Mouse (Mus musculus): ENCODE results near the gene Vps26a. TPM values are rescaled to one million over a fixed set of nuclear protein-coding genes. Genes with fewer than 3 reads are reported as not detected.
"Not testable (repeated sequence)": the region's sequence is repeated elsewhere in the genome, so short reads cannot be mapped to it uniquely, and the experiment has no call there.

Gene Vps26a
- total RNA-seq, 2 experiments from 2014 or later, result 41.0 to 45.9 TPM

DNA sequence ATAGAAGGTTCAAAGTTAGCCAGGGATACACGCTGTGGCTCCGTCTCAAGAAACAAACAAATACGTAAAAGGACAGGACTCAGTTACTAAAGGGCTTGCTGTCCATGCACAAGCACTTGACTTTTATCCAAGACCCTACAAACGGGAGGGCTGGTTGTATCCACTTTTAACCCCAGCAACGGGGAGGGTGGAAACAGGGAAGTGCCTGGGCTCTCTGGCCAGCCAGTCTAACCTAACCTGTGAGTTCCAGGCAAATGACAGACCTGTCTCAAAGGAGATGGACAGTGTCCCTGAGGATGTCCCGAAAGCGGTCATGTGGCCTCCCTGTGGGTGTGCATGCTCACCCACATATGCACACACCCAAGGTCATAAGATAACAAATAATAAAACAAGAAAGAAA is 15.3 kb upstream of the Vps26a start:
- DNase-seq (ENCODE audit: extremely low spot score in 1 of 2, low spot score in 1 of 2), result no peak

DNA sequence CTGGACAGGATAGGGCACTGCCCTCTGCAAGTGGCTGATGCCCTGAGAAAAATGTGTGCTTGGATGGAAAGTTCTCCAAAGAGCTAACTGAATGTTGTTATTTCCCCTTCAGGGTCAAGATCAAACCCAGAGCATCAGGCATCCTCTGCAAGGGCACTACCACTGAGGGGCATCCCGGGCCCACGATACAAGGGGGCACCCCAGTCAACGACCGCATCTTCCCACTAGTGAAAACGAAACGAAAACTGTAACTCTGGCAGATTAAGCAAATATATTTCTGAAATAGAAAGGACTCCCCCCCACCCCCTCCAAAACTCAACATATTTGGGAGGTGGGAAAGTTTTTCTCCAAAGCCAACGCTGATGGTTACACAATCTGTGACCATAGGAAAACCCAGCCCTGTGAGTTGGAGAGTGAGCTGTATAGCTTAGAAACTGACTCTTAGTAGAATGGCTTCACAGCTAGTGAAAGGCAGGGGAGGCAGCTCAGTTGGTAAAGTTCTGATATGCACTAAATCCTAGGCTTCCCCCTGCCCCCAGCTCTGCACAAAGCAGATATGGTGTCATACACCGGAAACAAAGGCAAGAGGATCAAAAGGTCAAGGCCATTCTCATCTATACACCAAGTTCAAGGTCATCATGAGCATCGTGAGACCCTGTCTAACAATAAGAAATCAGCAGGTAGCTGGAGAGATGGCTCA is 14.5 kb upstream of the Vps26a start:
- no peak for DNase-seq (ENCODE audit: extremely low spot score in 1 of 2, low spot score in 1 of 2)

DNA sequence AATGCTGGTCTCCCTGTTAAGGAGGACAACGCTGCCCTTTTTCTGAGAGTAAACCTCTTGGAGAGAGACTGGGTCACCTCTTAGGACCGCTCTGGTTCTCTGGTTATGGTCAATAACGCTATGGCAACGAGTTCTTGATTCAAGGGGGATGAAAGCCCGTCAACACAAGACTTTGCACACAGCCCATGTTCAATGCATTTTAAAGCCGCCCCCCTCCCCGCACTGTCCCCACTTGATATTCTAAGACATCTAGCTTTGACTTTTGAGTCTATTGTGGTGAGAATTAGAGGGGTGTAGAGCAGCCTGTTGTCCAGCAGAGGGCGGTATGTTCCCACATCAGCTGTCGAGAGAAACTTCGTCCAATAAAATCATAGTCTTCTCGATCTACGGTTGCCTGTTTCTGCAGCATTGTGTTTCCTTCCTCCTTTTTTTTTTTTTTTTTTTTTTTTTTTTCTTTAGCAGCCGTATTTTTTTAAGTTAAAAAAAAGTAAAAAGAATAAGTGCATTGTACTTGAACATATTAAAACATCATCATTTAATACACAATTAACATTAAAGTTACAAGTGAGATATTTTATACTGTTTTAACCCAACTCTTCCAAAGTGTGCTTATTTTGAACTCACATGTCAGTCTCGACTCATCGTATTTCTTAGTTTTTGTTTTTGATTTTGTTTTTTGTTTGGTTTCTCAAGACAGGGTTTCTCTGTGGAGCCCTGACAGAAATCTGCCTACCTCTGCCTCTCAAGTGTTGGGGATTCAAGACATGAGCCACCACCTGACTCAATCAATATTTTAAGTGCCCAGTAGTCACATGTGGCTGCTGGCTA is 13.7 kb upstream of the Vps26a start:
- DNase-seq (ENCODE audit: extremely low spot score in 1 of 2, low spot score in 1 of 2), result peak; percentile 24 to 59

- DNase-seq (ENCODE audit: extremely low spot score in 1 of 2, low spot score in 1 of 2), result not testable (repeated sequence)
Measured at GRCm38 (mm10) chr10:62491681-62492080, 5.1 kb upstream of the Vps26a start.

DNA sequence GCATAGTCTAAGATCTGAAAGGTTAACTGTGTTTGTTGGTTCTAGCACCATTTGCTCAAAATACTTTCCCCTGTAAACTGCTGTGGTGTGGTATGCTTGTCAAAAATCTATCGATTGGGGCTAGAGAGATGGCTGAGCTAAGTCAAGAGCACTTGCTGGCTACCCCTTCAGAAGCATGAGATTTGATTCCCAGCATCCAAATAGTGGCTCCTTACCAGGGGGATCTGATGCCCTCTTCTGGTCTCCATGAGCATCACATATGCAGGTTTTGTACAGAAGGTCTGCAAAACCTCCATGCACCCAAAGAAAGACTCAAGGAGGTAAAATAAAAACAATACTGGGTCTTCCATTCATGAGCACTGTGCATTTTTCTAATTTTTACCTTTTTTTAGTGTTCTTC is 1.7 kb upstream of the Vps26a start:
- DNase-seq (ENCODE audit: extremely low spot score in 1 of 2, low spot score in 1 of 2), result peak in 1 of 2 experiments; percentile 11

GRCm38 (mm10) chr10:62485878-62486582 is 575 bp downstream of the Vps26a start:
- DNase-seq (ENCODE audit: extremely low spot score in 1 of 2, low spot score in 1 of 2), result peak; percentile 9

DNA sequence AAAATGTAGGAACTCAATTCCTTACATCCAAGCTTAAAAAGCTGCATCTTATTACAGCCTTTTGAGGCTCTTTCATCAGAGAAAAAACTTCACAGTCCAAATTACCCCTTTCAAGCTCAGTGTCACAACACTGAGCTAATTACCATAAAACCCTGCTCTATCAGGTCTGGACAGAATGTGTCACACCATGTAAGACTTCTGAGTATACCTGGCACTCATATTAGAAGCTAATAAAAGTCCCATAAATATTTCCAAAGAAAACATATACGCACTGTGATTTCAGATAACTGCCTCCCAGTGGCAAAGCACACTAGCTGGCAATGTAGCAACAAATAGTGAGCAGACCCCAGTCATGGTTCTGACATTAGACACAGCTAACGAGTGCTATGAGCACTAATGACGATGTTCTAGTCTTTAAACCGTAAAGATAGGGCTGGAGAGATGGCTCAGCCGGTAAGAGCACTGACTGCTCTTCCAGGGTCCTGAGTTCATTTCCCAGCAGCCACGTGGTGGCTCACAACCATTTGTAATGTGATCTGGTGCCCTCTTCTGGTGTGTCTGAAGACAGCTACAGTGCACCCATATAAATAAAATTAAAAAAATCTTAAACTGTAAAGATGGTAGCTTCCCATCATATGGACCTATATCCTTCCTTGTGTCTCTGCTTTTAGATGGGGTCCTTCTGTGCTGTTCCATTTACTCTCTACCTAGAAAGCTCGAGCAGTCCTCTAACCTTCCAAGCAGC is 5.3 kb downstream of the Vps26a start:
- DNase-seq (ENCODE audit: extremely low spot score in 1 of 2, low spot score in 1 of 2), result no peak

GRCm38 (mm10) chr10:62476980-62477379 is 9.6 kb downstream of the Vps26a start:
- DNase-seq (ENCODE audit: extremely low spot score in 1 of 2, low spot score in 1 of 2), result no peak

DNA sequence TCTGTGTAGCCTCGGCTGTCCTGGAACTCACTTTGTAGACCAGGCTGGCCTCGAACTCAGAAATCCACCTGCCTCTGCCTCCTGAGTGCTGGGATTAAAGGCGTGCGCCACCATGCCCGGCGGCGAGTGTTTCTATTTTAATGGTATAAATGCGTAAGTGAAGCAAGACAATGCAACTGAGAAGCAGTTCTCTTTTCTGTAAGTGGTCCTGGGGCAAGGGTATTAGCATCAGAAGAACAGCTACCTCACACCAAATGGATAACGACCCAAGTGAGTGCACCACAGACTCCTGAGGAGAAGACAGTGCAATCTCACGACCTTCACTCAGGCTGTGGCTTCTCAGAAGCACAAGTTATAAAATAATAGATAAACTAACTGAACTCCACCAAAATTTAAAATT is 11.7 kb downstream of the Vps26a start:
- no peak for DNase-seq (ENCODE audit: extremely low spot score in 1 of 2, low spot score in 1 of 2)

DNA sequence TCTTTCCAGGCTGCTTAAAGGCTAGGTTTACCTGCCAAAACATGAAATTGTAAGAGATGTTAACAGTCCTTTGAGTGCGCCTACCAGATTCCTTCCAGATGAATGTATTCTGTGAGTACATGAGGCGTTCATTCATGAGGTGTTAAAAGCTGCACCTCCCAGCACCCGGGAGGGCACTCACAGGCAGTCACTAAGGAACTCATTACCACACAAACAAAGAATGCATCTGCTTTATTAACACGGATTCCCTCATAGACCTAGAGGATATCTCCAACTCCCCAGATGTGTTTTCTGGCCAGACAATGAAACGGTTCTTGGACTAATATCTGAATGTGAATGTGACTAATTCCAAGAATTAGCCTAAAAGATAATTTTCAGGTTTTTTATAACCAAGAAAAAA is 15.5 kb downstream of the Vps26a start:
- no peak for DNase-seq (ENCODE audit: extremely low spot score in 1 of 2, low spot score in 1 of 2)

- DNase-seq (ENCODE audit: extremely low spot score in 1 of 2, low spot score in 1 of 2), result no peak
Measured at GRCm38 (mm10) chr10:62469736-62470135, 16.9 kb downstream of the Vps26a start.

DNA sequence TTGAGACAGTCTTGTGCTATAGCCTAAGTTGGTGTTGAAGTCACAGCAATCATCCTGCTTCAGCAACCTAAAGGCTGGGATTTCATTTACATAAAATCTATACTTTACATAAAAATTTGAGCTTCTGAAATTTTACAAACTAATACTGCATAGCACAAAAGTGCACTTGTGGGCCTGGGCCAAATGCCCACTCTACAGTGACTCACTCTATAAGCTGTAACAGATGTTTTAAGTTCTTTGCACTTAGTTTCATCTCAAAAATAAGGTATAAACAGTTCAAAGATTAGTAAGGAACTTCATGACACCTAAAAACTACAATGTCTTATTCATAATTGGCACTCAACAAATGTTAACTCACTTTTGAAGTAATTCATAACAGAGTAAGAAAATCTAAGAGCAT is 25.3 kb downstream of the Vps26a start:
- DNase-seq (ENCODE audit: extremely low spot score in 1 of 2, low spot score in 1 of 2), result no peak

- DNase-seq (ENCODE audit: extremely low spot score in 1 of 2, low spot score in 1 of 2), result not testable (repeated sequence)
Measured at GRCm38 (mm10) chr10:62452001-62452400, 34.6 kb downstream of the Vps26a start.

GRCm38 (mm10) chr10:62450280-62450640 is 36.3 kb downstream of the Vps26a start:
- no peak for DNase-seq (ENCODE audit: extremely low spot score in 1 of 2, low spot score in 1 of 2)

DNA sequence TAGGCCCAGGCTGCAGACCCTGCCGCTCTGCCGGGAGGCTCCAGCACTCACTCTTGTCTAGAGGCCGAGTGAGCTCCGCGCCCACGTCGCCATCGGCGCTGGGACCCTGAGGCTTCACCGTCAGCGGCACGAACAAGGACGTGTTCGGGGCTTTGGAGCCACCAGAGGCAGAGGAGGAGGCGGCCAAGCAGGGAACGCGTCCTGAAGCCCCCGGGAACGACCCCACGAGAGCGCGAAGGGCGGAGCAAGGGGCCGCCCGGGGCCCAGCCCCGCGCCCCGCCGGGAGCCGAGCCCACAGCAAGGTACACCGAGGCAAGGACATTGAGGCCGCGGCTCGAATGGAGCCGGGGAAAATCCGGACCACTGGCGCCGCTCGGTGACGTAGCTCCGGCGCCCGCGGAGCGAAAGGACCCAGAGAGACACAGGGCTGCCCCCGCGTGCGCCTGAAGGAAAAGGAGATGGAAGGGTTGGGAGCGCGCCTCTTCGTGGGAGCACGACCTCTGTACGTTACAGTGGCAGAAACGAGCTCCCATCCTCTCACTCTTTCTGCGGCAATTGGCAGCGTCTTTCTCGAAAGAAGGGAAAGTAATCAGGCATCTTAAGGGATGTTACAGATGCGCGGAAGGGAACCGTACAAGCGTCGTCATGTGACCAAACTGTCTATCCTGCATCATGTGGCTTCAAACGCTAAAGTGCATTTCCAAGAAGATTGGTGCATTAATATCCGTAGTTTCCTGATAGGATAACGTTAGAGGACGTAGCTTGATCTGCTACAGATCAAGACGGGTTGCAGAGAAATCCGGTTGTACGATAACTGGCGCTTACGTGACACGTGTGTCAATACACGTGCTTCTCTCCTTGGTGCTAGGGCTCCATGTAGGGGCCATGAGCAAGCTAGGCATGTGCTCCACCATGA is 37.0 kb downstream of the Vps26a start, which contains the start of the genes 4930507D05Rik and Supv3l1:
Gene 4930507D05Rik, plus strand, starts transcription at position 126 of the 916 bp plus-strand sequence.
Gene Supv3l1, minus strand, starts transcription at position 375 of the 916 bp plus-strand sequence.
- peak; percentile 97 to 98 for DNase-seq (ENCODE audit: extremely low spot score in 1 of 2, low spot score in 1 of 2)

DNA sequence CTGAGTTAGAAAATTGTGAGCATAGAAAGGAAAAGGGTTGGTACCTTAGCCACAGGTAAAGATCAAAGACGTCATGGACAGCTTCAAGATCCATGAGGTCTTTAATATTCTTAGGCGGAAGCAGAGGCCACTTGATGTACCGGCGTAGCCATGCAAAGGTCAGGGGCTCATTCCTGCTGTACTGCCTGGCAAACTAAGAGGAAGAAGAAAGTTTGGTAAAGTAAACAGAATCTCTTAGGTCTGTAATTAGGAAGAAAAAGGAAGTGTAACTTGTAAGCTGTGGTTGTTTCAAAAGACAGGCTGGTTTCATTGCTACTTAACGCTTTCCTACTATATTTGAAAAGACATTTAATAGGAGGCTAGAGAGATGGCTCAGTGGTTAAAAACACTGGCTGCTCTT is 56.2 kb downstream of the Vps26a start:
- DNase-seq (ENCODE audit: extremely low spot score in 1 of 2, low spot score in 1 of 2), result no peak

GRCm38 (mm10) chr10:62425081-62425871 is 61.3 kb downstream of the Vps26a start:
- no peak for DNase-seq (ENCODE audit: extremely low spot score in 1 of 2, low spot score in 1 of 2)

- DNase-seq (ENCODE audit: extremely low spot score in 1 of 2, low spot score in 1 of 2), result no peak
Measured at GRCm38 (mm10) chr10:62422255-62422654, 64.3 kb downstream of the Vps26a start, which contains the start of gene Hkdc1. Gene Hkdc1, minus strand, starts transcription at chr10:62422491.
